Mouse (Mus musculus) liver, embryonic 14.5 days (tissue): ENCODE data around the gene Lmbrd1. TPM values are rescaled to one million over a fixed set of nuclear protein-coding genes. Genes with fewer than 3 reads are reported as not detected.

Source experiments
- ATAC-seq: fragments of 200-750 bp; cut with Nextera tagmentation; 2 replicates; pipeline ENCODE4 v1.8.0; 2017; ENCODE audit warnings: moderate number of reproducible peaks, mild to moderate bottlenecking, moderate library complexity; ENCODE audit not compliant: insufficient read depth
- DNase-seq, 3 experiments: peaks; one replicate each; pipeline ENCODE4 v3.0.0-alpha.2; 2012 to 2013; ENCODE audit warnings: low read depth in 3 of 3, low spot score in 3 of 3
- H3K27ac ChIP-seq: fragments of 300-500 bp; sonication (generic); 2 replicates; pipeline ENCODE4 v1.5.1; 2014; ENCODE audit warnings: moderate library complexity, mild to moderate bottlenecking, control low read depth, inconsistent platforms
- H3K27me3 ChIP-seq: fragments of 300-500 bp; sonication (generic); 2 replicates; pipeline ENCODE4 v1.6.1; 2014; ENCODE audit warnings: mild to moderate bottlenecking, low read length, moderate library complexity; ENCODE audit not compliant: control insufficient read depth, insufficient read depth
- H3K36me3 ChIP-seq: fragments of 300-500 bp; sonication (generic); replicated peaks from 2 replicates; pipeline ENCODE4 v1.6.1; 2014; ENCODE audit warnings: low read depth; ENCODE audit not compliant: control insufficient read depth, insufficient read depth
- H3K4me1 ChIP-seq, 2 experiments: fragments of 200-500 bp in 1 of 2; fragments of 300-500 bp in 1 of 2; sonication (generic) in 1 of 2; replicated peaks; 2 replicates each; pipeline ENCODE4 v1.6.1; 2012 to 2014; ENCODE audit warnings: antibody characterized with exemption in 1 of 2, inconsistent platforms in 1 of 2, low read length in 1 of 2; ENCODE audit not compliant: control insufficient read depth in 2 of 2, insufficient read depth in 2 of 2
- H3K4me2 ChIP-seq: fragments of 300-500 bp; sonication (generic); 2 replicates; pipeline ENCODE4 v1.6.1; 2014; ENCODE audit warnings: low read depth, mild to moderate bottlenecking, control low read depth, moderate library complexity
- H3K4me3 ChIP-seq, 2 experiments: fragments of 200-500 bp in 1 of 2; fragments of 300-500 bp in 1 of 2; sonication (generic) in 1 of 2; 2 replicates each; pipeline ENCODE4 v1.5.1; 2012 to 2014; ENCODE audit warnings: low read depth in 2 of 2, low read length in 2 of 2, mild to moderate bottlenecking in 2 of 2, control low read depth in 1 of 2, inconsistent platforms in 1 of 2, moderate library complexity in 1 of 2; ENCODE audit not compliant: insufficient read depth in 1 of 2
- H3K9ac ChIP-seq: fragments of 300-500 bp; sonication (generic); replicated peaks from 2 replicates; pipeline ENCODE4 v1.6.1; 2014; ENCODE audit warnings: mild to moderate bottlenecking, control low read depth, moderate library complexity
- H3K9me3 ChIP-seq: fragments of 300-500 bp; sonication (generic); 2 replicates; pipeline ENCODE4 v1.6.1; 2016; ENCODE audit warnings: low read length, mixed read lengths; ENCODE audit not compliant: control insufficient read depth
- CTCF ChIP-seq: IDR thresholded peaks from 2 replicates; pipeline ENCODE4 v1.5.1; 2016; ENCODE audit warnings: antibody characterized with exemption, low read depth, control low read depth
- EP300 ChIP-seq: IDR thresholded peaks from 2 replicates; pipeline ENCODE4 v1.6.1; 2016; ENCODE audit warnings: antibody characterized with exemption, low read depth
- WGBS: fragments of 180-500 bp; shearing (Covaris S2); extraction: QIAGEN DNeasy Blood & Tissue Kit; methylation state at CpG from one replicate; pipeline ENCODE4 v1.1.7; 2014; ENCODE audit not compliant: insufficient replicate concordance; 5-methylcytosine and 5-hydroxymethylcytosine counted together
- polyA plus RNA-seq, 2 experiments: library from polyadenylated mRNA; depleted of rRNA in 1 of 2; stranded (reverse) in 1 of 2; unstranded in 1 of 2; fragments of >200 nt; fragmentation: Nextera tagmentation in 1 of 2; extraction: Ambion mirVana in 1 of 2; gene quantifications; 2 replicates each; pipeline versions ENCODE4 v1.2.1 to v1.2.3; 2012 to 2014

Gene Lmbrd1
- polyA plus RNA-seq, 2 experiments: 5.9 to 12.6 TPM

DNA sequence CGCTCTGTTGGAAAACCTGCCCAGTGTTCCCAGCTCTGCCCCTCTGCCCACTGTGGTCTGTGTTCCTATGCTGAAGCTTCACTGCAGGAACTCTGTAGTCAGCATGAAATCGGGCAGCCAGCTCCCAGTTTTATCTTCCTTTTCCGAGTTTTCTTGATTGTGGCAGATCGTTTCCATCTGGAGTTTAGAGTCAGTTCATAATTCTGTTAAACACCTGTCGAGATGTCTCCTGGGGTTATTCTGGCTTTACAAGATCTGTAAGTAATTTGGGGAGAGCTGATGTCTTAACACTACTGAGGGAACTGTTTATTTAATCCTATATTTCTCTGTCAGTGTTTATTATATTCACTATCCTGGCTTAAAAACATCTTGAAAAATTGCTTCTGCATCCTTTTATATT is 56.4 kb downstream of the Lmbrd1 start:
- Histone ChIP-seq H3K4me2 (no peak overlapping the region), H3K27ac (no peak overlapping the region), H3K4me1 (no peaks in the 10 kb centered on the region), H3K4me3 (no peak overlapping the region), H3K9me3 (no peaks in the 10 kb centered on the region), H3K36me3 (no peaks in the 10 kb centered on the region), H3K27me3 (no peaks in the 10 kb centered on the region), H3K9ac (no peak overlapping the region)
- ATAC-seq (no peak), DNase-seq (no peak)
- 59% methylated on average over 5 of the region's 5 CpGs for WGBS
- no peak for TF ChIP-seq EP300
- no peak for TF ChIP-seq CTCF

DNA sequence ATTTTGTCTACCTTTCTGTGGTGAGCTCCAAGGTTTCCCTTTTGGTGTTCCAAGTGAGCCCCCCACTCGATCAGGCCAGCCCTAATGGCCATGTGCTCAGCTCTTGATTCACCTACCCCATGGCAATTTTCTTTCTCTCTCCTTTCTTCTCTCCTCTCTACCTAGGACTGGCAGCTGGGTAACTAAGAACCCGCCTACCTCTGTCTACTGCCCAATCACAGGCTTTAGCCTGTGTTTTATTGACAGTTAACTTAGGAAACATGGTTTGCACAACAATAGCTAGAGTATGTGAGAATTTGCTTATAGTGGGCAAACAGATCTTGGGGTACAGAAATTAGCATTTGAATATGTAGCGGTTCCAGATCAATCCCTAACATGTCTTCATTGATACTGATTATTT is 62.5 kb downstream of the Lmbrd1 start:
- Histone ChIP-seq H3K27me3 (no peaks in the 10 kb centered on the region), H3K36me3 (no peaks in the 10 kb centered on the region), H3K27ac (no peak overlapping the region), H3K4me1 (no peaks in the 10 kb centered on the region), H3K9me3 (no peaks in the 10 kb centered on the region), H3K4me2 (no peak overlapping the region), H3K4me3 (no peak overlapping the region), H3K9ac (no peak overlapping the region)
- 68% methylated on average over 3 of the region's 3 CpGs for WGBS
- no peak for TF ChIP-seq EP300
- no peak for TF ChIP-seq CTCF
- DNase-seq: no peak
- ATAC-seq: no peak

DNA sequence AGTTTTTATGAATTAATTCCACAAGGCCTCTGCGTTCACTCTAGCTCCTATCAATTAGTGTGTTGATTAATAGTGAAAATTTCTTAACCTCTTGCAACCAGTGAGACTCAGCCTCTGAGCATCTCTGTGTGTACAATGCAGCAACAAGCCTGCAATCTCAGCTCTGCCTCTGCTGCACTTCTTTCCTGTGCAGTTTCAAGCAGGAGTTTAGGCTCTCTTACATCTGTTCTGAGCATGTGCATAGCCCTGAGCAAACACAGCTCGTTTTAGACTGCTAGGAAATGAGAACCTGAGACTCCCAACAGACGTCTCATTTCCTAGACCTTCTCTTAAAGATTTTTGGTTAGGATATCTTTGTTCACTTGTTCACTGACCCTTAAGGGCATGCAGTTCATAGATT is 63.1 kb downstream of the Lmbrd1 start:
- H3K9ac ChIP-seq: no peak overlapping the region
- no peak overlapping the region for H3K4me2 ChIP-seq
- 58% methylated on average over 3 of the region's 3 CpGs for WGBS
- H3K9me3 ChIP-seq: no peaks in the 10 kb centered on the region
- H3K36me3 ChIP-seq: no peaks in the 10 kb centered on the region
- DNase-seq (no peak), ATAC-seq (no peak)
- TF ChIP-seq CTCF (no peak), EP300 (no peak)
- no peaks in the 10 kb centered on the region for H3K4me1 ChIP-seq
- no peaks in the 10 kb centered on the region for H3K27me3 ChIP-seq
- H3K27ac ChIP-seq: no peak overlapping the region
- no peak overlapping the region for H3K4me3 ChIP-seq

DNA sequence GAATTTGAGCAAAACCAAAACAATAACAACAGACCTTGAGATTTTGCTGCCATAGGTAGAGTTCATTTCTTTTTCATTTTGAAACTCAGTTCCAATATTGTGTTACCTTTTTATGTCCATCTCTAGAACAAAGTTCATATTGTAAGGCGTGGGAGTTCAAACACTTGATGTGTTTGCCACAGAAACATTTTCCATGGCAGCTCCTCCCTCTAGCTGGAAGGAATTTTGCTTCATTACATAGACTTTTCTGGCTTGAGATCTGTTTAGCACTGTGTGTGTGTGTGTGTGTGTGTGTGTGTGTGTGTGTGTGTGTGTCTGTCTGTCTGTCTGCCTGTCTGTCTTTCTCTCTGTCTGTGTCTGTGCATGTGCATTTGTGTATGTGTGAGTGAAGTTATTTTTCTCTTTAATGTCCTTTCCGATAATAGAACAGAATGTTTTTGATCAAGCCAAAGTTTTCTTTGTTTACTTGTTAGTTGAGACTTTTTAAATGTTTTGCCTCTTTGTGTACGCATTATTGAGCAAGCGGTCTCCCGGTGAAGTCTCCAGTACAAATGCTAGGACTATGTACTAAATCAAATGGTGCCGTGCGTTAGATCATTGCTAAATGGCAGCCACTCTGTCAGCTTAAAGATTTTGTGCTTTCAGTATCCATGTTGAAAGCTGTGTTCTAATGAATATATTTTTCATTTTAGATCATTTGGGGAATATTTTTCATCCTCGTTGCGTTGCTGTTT is 64.9 kb downstream of the Lmbrd1 start:
- Histone ChIP-seq H3K4me1 (no peaks in the 10 kb centered on the region), H3K9ac (no peak overlapping the region), H3K4me3 (no peak overlapping the region), H3K4me2 (no peak overlapping the region), H3K36me3 (no peaks in the 10 kb centered on the region), H3K27me3 (no peaks in the 10 kb centered on the region), H3K9me3 (no peaks in the 10 kb centered on the region), H3K27ac (no peak overlapping the region)
- WGBS: 77% methylated on average over 9 of the region's 9 CpGs
- ATAC-seq (no peak), DNase-seq (no peak)
- TF ChIP-seq CTCF (no peak), EP300 (no peak)

DNA sequence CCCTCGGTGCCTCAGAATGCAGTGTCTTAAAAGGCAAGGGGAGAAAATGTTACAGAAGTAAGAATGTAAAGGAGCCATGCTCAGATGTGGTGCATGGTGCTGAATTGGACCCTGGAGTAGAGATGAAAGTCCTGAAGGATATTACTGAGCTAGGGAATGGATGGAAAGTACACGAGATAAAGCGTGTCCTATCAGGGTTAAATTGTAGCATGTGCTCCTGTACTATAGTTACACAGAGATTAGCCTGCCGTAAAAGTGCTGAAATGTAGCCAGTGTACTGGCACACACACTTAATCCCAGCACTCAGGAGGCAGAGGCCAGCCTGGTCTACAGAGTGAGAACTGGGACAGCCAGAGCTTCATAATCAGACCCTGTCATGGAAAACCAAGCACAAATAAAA is 74.3 kb downstream of the Lmbrd1 start:
- Histone ChIP-seq H3K4me3 (no peak overlapping the region), H3K4me1 (no peaks in the 10 kb centered on the region), H3K4me2 (no peak overlapping the region), H3K9ac (no peak overlapping the region), H3K36me3 (no peaks in the 10 kb centered on the region), H3K9me3 (no peaks in the 10 kb centered on the region), H3K27me3 (no peaks in the 10 kb centered on the region), H3K27ac (no peak overlapping the region)
- 72% methylated on average over 4 of the region's 4 CpGs for WGBS
- ATAC-seq: no peak
- TF ChIP-seq EP300 (no peak), CTCF (no peak)
- no peak for DNase-seq
